Mouse (Mus musculus): ENCODE measurements around the gene Ckap5. TPM values are rescaled to one million over a fixed set of nuclear protein-coding genes. Genes with fewer than 3 reads are reported as not detected.

Gene Ckap5
- polyA plus RNA-seq, 1 experiment from 2014 or later = 77.6 TPM

GRCm38 (mm10) chr2:91644021-91644420, 117.5 kb downstream of the Ckap5 start:
- no peak for ATAC-seq (replicated peaks; ENCODE audit: insufficient number of reproducible peaks, low FRiP score, low TSS enrichment)
- Histone ChIP-seq H3K36me3 (ENCODE audit: control insufficient read depth, insufficient read depth, low read length) (peaks cover 39% of the 10 kb centered on the region), H3K4me1 (ENCODE audit: control insufficient read depth, insufficient read depth, low read length) (peaks cover 7% of the 10 kb centered on the region), H3K4me3 (ENCODE audit: low read depth, low read length) (no peak overlapping the region), H3K9me3 (replicated peaks; ENCODE audit: control insufficient read depth, low read length) (no peaks in the 10 kb centered on the region), H3K9ac (ENCODE audit: low read depth, low read length) (no peak overlapping the region), H3K27ac (ENCODE audit: low read depth, low read length) (no peak overlapping the region), H3K27me3 (ENCODE audit: control insufficient read depth, insufficient read depth, low read length) (no peaks in the 10 kb centered on the region), H3K4me2 (no peak overlapping the region)
- 93% methylated on average over 11 of the region's 11 CpGs for WGBS (ENCODE audit: insufficient replicate concordance)

GRCm38 (mm10) chr2:91645354-91645753, 118.8 kb downstream of the Ckap5 start:
- Histone ChIP-seq H3K4me2 (no peak overlapping the region), H3K4me1 (ENCODE audit: control insufficient read depth, insufficient read depth, low read length) (peaks cover 9% of the 10 kb centered on the region), H3K27me3 (ENCODE audit: control insufficient read depth, insufficient read depth, low read length) (no peaks in the 10 kb centered on the region), H3K4me3 (ENCODE audit: low read depth, low read length) (no peak overlapping the region), H3K9ac (ENCODE audit: low read depth, low read length) (no peak overlapping the region), H3K9me3 (replicated peaks; ENCODE audit: control insufficient read depth, low read length) (no peaks in the 10 kb centered on the region), H3K36me3 (ENCODE audit: control insufficient read depth, insufficient read depth, low read length) (peaks cover 39% of the 10 kb centered on the region), H3K27ac (ENCODE audit: low read depth, low read length) (no peak overlapping the region)
- 93% methylated on average over 15 of the region's 15 CpGs for WGBS (ENCODE audit: insufficient replicate concordance)
- no peak for ATAC-seq (replicated peaks; ENCODE audit: insufficient number of reproducible peaks, low FRiP score, low TSS enrichment)

GRCm38 (mm10) chr2:91645811-91646210, 119.2 kb downstream of the Ckap5 start:
- Histone ChIP-seq H3K9ac (ENCODE audit: low read depth, low read length) (no peak overlapping the region), H3K36me3 (ENCODE audit: control insufficient read depth, insufficient read depth, low read length) (peaks cover 39% of the 10 kb centered on the region), H3K4me3 (ENCODE audit: low read depth, low read length) (no peak overlapping the region), H3K27ac (ENCODE audit: low read depth, low read length) (no peak overlapping the region), H3K4me2 (no peak overlapping the region), H3K9me3 (replicated peaks; ENCODE audit: control insufficient read depth, low read length) (no peaks in the 10 kb centered on the region), H3K27me3 (ENCODE audit: control insufficient read depth, insufficient read depth, low read length) (no peaks in the 10 kb centered on the region), H3K4me1 (ENCODE audit: control insufficient read depth, insufficient read depth, low read length) (peaks cover 9% of the 10 kb centered on the region)
- WGBS (ENCODE audit: insufficient replicate concordance) = 94% methylated on average over 11 of the region's 11 CpGs
- ATAC-seq (replicated peaks; ENCODE audit: insufficient number of reproducible peaks, low FRiP score, low TSS enrichment) = no peak

- Histone ChIP-seq H3K4me2 (no peak overlapping the region), H3K4me1 (ENCODE audit: control insufficient read depth, insufficient read depth, low read length) (peaks cover 16% of the 10 kb centered on the region), H3K9ac (ENCODE audit: low read depth, low read length) (no peak overlapping the region), H3K27ac (ENCODE audit: low read depth, low read length) (no peak overlapping the region), H3K4me3 (ENCODE audit: low read depth, low read length) (no peak overlapping the region), H3K27me3 (ENCODE audit: control insufficient read depth, insufficient read depth, low read length) (no peaks in the 10 kb centered on the region), H3K36me3 (ENCODE audit: control insufficient read depth, insufficient read depth, low read length) (peaks cover 39% of the 10 kb centered on the region), H3K9me3 (replicated peaks; ENCODE audit: control insufficient read depth, low read length) (no peaks in the 10 kb centered on the region)
- ATAC-seq (replicated peaks; ENCODE audit: insufficient number of reproducible peaks, low FRiP score, low TSS enrichment) = no peak
- WGBS (ENCODE audit: insufficient replicate concordance) = 22% methylated on average over 1 of the region's 1 CpGs
Measured at GRCm38 (mm10) chr2:91646733-91647132, 120.2 kb downstream of the Ckap5 start.

- no peak for ATAC-seq (replicated peaks; ENCODE audit: insufficient number of reproducible peaks, low FRiP score, low TSS enrichment)
- peak overlapping the region; percentile 97 for H3K4me2 ChIP-seq
- H3K4me1 ChIP-seq (ENCODE audit: control insufficient read depth, insufficient read depth, low read length) = peaks cover 40% of the 10 kb centered on the region
Measured at GRCm38 (mm10) chr2:91649152-91649551, 122.6 kb downstream of the Ckap5 start.

GRCm38 (mm10) chr2:91649553-91650359, 123.2 kb downstream of the Ckap5 start, which contains the start of the genes Zfp408 and Arhgap1:
TSS of gene Zfp408 (minus strand) at chr2:91649791.
TSS of gene Arhgap1 (plus strand) at chr2:91649860.
- peak; percentile 87 for ATAC-seq (replicated peaks; ENCODE audit: insufficient number of reproducible peaks, low FRiP score, low TSS enrichment)
- Histone ChIP-seq H3K4me3 (ENCODE audit: low read depth, low read length) (peak within 1 kb of the TSS; percentile 92), H3K4me1 (ENCODE audit: control insufficient read depth, insufficient read depth, low read length) (peaks cover 46% of the 10 kb centered on the region), H3K27me3 (ENCODE audit: control insufficient read depth, insufficient read depth, low read length) (no peaks in the 10 kb centered on the region), H3K9ac (ENCODE audit: low read depth, low read length) (peak within 1 kb of the TSS; percentile 94), H3K27ac (ENCODE audit: low read depth, low read length) (peak within 1 kb of the TSS; percentile 90), H3K9me3 (replicated peaks; ENCODE audit: control insufficient read depth, low read length) (no peaks in the 10 kb centered on the region), H3K36me3 (ENCODE audit: control insufficient read depth, insufficient read depth, low read length) (peaks cover 38% of the 10 kb centered on the region), H3K4me2 (peak within 1 kb of the TSS; percentile 97)
- WGBS (ENCODE audit: insufficient replicate concordance) = under 1% methylated on average over 44 of the region's 44 CpGs

More at GRCm38 (mm10) chr2:91649152-91649551, 122.6 kb downstream of the Ckap5 start:
- peak overlapping the region; percentile 94 for H3K9ac ChIP-seq (ENCODE audit: low read depth, low read length)
- peaks cover 38% of the 10 kb centered on the region for H3K36me3 ChIP-seq (ENCODE audit: control insufficient read depth, insufficient read depth, low read length)
- 2% methylated on average over 15 of the region's 15 CpGs for WGBS (ENCODE audit: insufficient replicate concordance)
- H3K27ac ChIP-seq (ENCODE audit: low read depth, low read length) = peak overlapping the region; percentile 90; the same call in 1 of the 2 replicates
- no peaks in the 10 kb centered on the region for H3K9me3 ChIP-seq (replicated peaks; ENCODE audit: control insufficient read depth, low read length)
- H3K4me3 ChIP-seq (ENCODE audit: low read depth, low read length) = peak overlapping the region; percentile 92
- no peaks in the 10 kb centered on the region for H3K27me3 ChIP-seq (ENCODE audit: control insufficient read depth, insufficient read depth, low read length)

- Histone ChIP-seq H3K9ac (ENCODE audit: low read depth, low read length) (peak overlapping the region; percentile 94), H3K4me1 (ENCODE audit: control insufficient read depth, insufficient read depth, low read length) (peaks cover 53% of the 10 kb centered on the region), H3K4me3 (ENCODE audit: low read depth, low read length) (peak overlapping the region; percentile 92), H3K9me3 (replicated peaks; ENCODE audit: control insufficient read depth, low read length) (no peaks in the 10 kb centered on the region), H3K36me3 (ENCODE audit: control insufficient read depth, insufficient read depth, low read length) (peaks cover 34% of the 10 kb centered on the region), H3K27ac (ENCODE audit: low read depth, low read length) (peak overlapping the region; percentile 90), H3K27me3 (ENCODE audit: control insufficient read depth, insufficient read depth, low read length) (no peaks in the 10 kb centered on the region), H3K4me2 (peak overlapping the region; percentile 91)
- WGBS (ENCODE audit: insufficient replicate concordance) = 12% methylated on average over 16 of the region's 16 CpGs
- ATAC-seq (replicated peaks; ENCODE audit: insufficient number of reproducible peaks, low FRiP score, low TSS enrichment) = peak; percentile 36
Measured at GRCm38 (mm10) chr2:91650360-91650995, 123.9 kb downstream of the Ckap5 start.

GRCm38 (mm10) chr2:91651458-91652258, 125.1 kb downstream of the Ckap5 start:
- peak overlapping the region; percentile 91 for H3K4me2 ChIP-seq
- peaks cover 24% of the 10 kb centered on the region for H3K36me3 ChIP-seq (ENCODE audit: control insufficient read depth, insufficient read depth, low read length)
- peak overlapping the region; percentile 60 for H3K9ac ChIP-seq (ENCODE audit: low read depth, low read length)
- H3K4me3 ChIP-seq (ENCODE audit: low read depth, low read length) = peak overlapping the region; percentile 16; the same call in 1 of the 2 replicates
- H3K27me3 ChIP-seq (ENCODE audit: control insufficient read depth, insufficient read depth, low read length) = no peaks in the 10 kb centered on the region
- peak overlapping the region; percentile 91 for H3K27ac ChIP-seq (ENCODE audit: low read depth, low read length)
- 75% methylated on average over 14 of the region's 14 CpGs for WGBS (ENCODE audit: insufficient replicate concordance)
- H3K4me1 ChIP-seq (ENCODE audit: control insufficient read depth, insufficient read depth, low read length) = peaks cover 62% of the 10 kb centered on the region
- no peak for ATAC-seq (replicated peaks; ENCODE audit: insufficient number of reproducible peaks, low FRiP score, low TSS enrichment)
- no peaks in the 10 kb centered on the region for H3K9me3 ChIP-seq (replicated peaks; ENCODE audit: control insufficient read depth, low read length)
